ENCODE assay signal across 12 mouse cellular contexts in genomic region chr1:69729031-69729679, GRCm38 (mm10). TPM values are rescaled to one million over a fixed set of nuclear protein-coding genes. Genes with fewer than 3 reads are reported as not detected.
A peak's percentile ranks its signal among the peaks of the same experiment; 100 is the strongest.
DNase-seq lines count a peak whose midpoint lies in the region; ATAC-seq lines count a peak whose summit lies in the region.
"Had no signal": no experiment of that assay in that cellular context is flagged by ENCODE, and none has a peak within 500 bp of the region (broad histone marks: within the 10 kb centered on the region; RNA-seq: fewer than 3 reads in every experiment).

No protein-coding gene starts in this region.

- intact Hi-C loops in heart, postnatal 36 days (cut with DNase I) = no loop called here

- no peak overlapping the region for H3K9ac ChIP-seq in midbrain, embryonic 15.5 days
- H3K9ac ChIP-seq: kidney, embryonic 15.5 days; liver, embryonic 15.5 days had no signal

- peak; percentile 86 for ATAC-seq in midbrain, embryonic 15.5 days (replicated peaks)

- H3K27me3 ChIP-seq in embryonic facial prominence, embryonic 10.5 days (replicated peaks; ENCODE audit: low read depth, poor library complexity, severe bottlenecking) = no peaks in the 10 kb centered on the region
- no peaks in the 10 kb centered on the region for H3K27me3 ChIP-seq in hindbrain, embryonic 10.5 days (ENCODE audit: insufficient read depth, poor library complexity, severe bottlenecking)
- H3K27me3 ChIP-seq in midbrain, embryonic 15.5 days (replicated peaks) = no peaks in the 10 kb centered on the region
- H3K27me3 ChIP-seq: kidney, embryonic 15.5 days; liver, embryonic 15.5 days had no signal

- peak; percentile 21 for DNase-seq in ZHBTc4 (ENCODE audit: low read depth, low spot score)
- peak; percentile 18 for DNase-seq in embryonic facial prominence, embryonic 10.5 days (ENCODE audit: low spot score)
- no peak for DNase-seq in hindbrain, embryonic 10.5 days (ENCODE audit: low spot score)
- no peak for DNase-seq in heart, postnatal 36 days
- no peak for DNase-seq in layer of hippocampus, postnatal 25 days (ENCODE audit: extremely low spot score in 1 of 2, low spot score in 1 of 2)
- DNase-seq in gastrocnemius, postnatal 10 days = no peak
- DNase-seq: gastrocnemius, postnatal 14 days; heart, postnatal 14 days; right cerebral cortex, adult 18-20 months had no signal

- H3K4me3 ChIP-seq in embryonic facial prominence, embryonic 10.5 days = no peak overlapping the region
- H3K4me3 ChIP-seq in hindbrain, embryonic 10.5 days = no peak overlapping the region
- no peak overlapping the region for H3K4me3 ChIP-seq in midbrain, embryonic 15.5 days
- H3K4me3 ChIP-seq: kidney, embryonic 15.5 days; liver, embryonic 15.5 days had no signal

- no peaks in the 10 kb centered on the region for H3K36me3 ChIP-seq in embryonic facial prominence, embryonic 10.5 days (replicated peaks)
- H3K36me3 ChIP-seq in hindbrain, embryonic 10.5 days = no peaks in the 10 kb centered on the region
- H3K36me3 ChIP-seq in midbrain, embryonic 15.5 days (replicated peaks) = no peaks in the 10 kb centered on the region
- H3K36me3 ChIP-seq: kidney, embryonic 15.5 days; liver, embryonic 15.5 days had no signal

- H3K4me1 ChIP-seq in embryonic facial prominence, embryonic 10.5 days = peaks cover 21% of the 10 kb centered on the region
- H3K4me1 ChIP-seq in hindbrain, embryonic 10.5 days (replicated peaks) = peaks cover 16% of the 10 kb centered on the region
- peaks cover 11% of the 10 kb centered on the region for H3K4me1 ChIP-seq in midbrain, embryonic 15.5 days
- H3K4me1 ChIP-seq: kidney, embryonic 15.5 days; liver, embryonic 15.5 days had no signal

- no peaks in the 10 kb centered on the region for H3K9me3 ChIP-seq in embryonic facial prominence, embryonic 10.5 days
- no peaks in the 10 kb centered on the region for H3K9me3 ChIP-seq in hindbrain, embryonic 10.5 days
- H3K9me3 ChIP-seq in midbrain, embryonic 15.5 days = no peaks in the 10 kb centered on the region
- H3K9me3 ChIP-seq: kidney, embryonic 15.5 days; liver, embryonic 15.5 days had no signal

- WGBS in embryonic facial prominence, embryonic 10.5 days = 22% methylated on average over 5 of the region's 5 CpGs
- WGBS in hindbrain, embryonic 10.5 days = 27% methylated on average over 5 of the region's 5 CpGs
- 12% methylated on average over 5 of the region's 5 CpGs for WGBS in midbrain, embryonic 15.5 days

- no peak overlapping the region; the same call in 1 of the 2 replicates for H3K4me2 ChIP-seq in midbrain, embryonic 15.5 days
- H3K4me2 ChIP-seq: kidney, embryonic 15.5 days; liver, embryonic 15.5 days had no signal

- H3K27ac ChIP-seq in embryonic facial prominence, embryonic 10.5 days (replicated peaks) = peak overlapping the region; percentile 61
- peak overlapping the region; percentile 75 for H3K27ac ChIP-seq in hindbrain, embryonic 10.5 days
- H3K27ac ChIP-seq in midbrain, embryonic 15.5 days = peak overlapping the region; percentile 62
- H3K27ac ChIP-seq: kidney, embryonic 15.5 days; liver, embryonic 15.5 days had no signal

RNA-seq across cellular contexts. Expression of gene Ikzf2, which starts 42.1 kb away (rescaled TPM):
- 7.5 and 9.1 TPM in 2 replicates for polyA plus RNA-seq in embryonic facial prominence, embryonic 10.5 days (2016; fragmentation: Nextera tagmentation; extraction: Ambion mirVana)
- polyA plus RNA-seq in hindbrain, embryonic 10.5 days (2016; fragmentation: Nextera tagmentation; extraction: Ambion mirVana) = 6.1 and 6.5 TPM in 2 replicates
- 4.2 and 4.4 TPM in 2 replicates for polyA plus RNA-seq in midbrain, embryonic 15.5 days (2015; fragmentation: Nextera tagmentation; extraction: Ambion mirVana)
- 1 to 10 TPM; 5.8 to 7.1 TPM for total RNA-seq in heart, postnatal 36 days (2021)
- 1 to 10 TPM; 5.5 to 6.9 TPM for total RNA-seq in layer of hippocampus, postnatal 25 days (2021)
- total RNA-seq in gastrocnemius, postnatal 10 days (2021) = 10 to 100 TPM in 1 of 2 experiments, 1 to 10 TPM in 1; 8.9 to 11.6 TPM

Comparison
In these comparisons a context has a peak if more than half of its experiments do, and no peak if none do; other contexts are left out.
1. DNase-seq: peak in ZHBTc4 (single experiment) and embryonic facial prominence, embryonic 10.5 days (single experiment); none in hindbrain, embryonic 10.5 days (single experiment), heart, postnatal 36 days (0 of 2), layer of hippocampus, postnatal 25 days (0 of 2) and gastrocnemius, postnatal 10 days (single experiment).
2. Peak in every context shown above with its lines, with median percentiles within 50 percentile points of each other: H3K27ac ChIP-seq.